Mouse (Mus musculus) urinary bladder, postnatal 4 days (tissue): ENCODE data around the gene Kcnq1.

ENCODE experiments used
- DNase-seq, 2 experiments: peaks; one replicate each; pipeline ENCODE4 v3.0.0; 2021 to 2022; ENCODE audit warnings: low spot score in 2 of 2

Gene Kcnq1

GRCm38 (mm10) chr7:143273747-143274146 lies 167.6 kb downstream of the Kcnq1 start:
- DNase-seq, result no peak

DNA sequence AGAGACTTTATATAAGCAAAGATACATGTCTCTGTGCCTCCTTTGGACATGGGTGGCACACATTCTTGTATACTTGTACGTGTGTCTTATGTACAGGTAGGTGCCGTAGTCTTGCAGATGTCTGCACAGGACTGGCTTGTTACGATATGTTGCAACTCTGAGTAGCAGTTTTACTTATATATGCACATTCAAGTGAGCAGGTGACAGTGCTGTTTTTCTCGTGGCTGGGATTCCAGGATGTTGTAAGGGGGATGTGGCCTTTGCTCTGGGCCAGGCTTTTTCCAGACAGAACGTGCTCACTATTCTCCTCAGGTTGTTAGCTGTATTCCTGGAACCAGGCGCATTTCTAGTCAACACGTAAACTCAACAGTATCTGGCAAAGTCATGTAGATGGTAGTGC lies 168.9 kb downstream of the Kcnq1 start:
- no peak for DNase-seq

DNA sequence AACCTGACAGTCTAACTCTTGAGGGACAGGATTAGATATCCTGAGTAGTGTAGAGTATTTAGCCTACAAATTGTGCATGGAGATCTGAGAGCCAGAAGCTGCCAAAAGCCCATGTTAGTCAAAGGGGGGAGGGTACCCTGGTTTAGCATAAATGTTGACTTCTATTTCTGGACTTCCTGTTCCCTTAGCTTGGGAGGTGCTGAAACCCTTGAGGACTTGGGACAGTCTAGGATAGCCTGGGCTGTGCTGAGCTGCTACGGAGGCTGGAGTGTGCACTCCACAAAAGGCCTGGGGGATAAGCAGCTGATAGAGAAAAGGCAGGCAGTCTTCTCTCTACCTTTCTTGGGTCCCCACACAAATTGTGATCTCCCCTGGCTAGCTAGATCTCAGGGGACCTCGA lies 177.5 kb downstream of the Kcnq1 start:
- DNase-seq, result no peak

DNA sequence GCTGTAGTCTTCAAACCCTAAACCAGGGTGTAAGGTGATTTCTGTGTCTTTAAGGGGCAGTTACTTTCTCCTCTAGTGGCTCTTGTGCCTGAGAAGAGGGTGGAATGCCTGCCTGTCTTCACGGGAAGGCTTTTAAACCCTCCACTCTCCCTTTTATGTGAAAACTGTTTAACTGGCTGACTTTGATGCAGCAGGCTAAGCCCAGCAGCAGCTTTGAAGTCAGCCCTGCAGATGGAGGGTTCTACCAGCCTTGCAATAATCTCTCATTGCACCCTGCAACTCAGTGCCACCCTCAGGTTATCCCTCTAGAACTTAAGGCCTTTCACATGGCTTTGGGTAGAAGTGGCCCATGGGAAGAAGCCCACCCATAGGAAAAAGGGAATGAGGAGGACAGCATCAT lies 178.7 kb downstream of the Kcnq1 start:
- no peak for DNase-seq

DNA sequence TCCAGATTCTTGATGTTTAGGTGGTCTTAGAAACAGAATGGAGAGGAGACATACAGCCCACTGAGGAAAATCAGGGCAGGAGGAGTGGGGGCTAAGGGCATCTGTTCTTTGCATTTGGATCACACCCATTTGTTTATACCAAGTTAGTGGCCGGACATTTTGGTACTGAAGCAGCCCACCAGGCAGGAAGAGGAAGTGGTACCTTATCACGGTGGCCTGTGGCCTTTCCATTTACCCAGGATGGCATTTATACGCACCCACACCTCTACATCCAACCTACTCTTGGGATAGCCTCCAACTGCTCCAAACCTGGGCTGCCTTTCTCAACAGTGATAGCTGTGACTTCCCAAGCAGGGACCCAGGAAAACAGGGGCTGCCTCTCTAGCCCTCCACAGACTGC lies 179.3 kb downstream of the Kcnq1 start:
- DNase-seq, result no peak

DNA sequence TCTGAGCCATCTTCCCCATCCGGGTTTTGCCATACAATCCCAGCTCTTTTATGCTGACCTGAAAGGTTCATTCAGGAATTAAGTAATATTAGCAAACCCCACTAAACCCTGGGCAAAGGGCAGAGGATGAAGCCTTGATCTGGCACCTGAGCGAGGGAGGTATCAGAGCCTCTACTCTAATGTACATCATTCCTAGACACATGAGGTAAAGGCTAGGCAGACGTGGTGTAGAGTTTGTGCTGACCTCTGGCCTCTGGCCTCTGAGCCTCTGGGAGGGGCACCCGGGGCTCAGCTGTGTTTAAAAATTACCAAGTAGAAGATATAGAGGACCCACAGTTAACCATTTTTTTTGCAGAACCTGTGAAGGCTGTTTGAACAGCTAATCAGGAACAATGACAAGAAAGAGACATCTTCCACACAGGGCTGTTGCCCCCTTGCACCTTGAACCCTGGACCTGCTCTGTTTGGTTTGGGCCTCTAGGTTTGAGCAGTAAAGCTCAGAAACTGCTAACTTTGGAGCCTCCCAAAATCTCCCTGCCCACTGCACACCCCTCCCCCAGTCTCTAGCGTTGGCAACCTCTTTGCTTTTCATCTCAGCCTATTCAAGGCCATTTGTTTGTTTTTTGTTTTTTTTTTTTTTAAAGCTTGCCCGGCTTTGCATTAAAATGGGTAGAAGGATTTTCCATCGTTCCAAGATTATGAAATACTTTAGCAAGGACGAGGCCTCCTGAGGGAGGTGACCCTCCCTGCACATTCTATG lies 180.5 kb downstream of the Kcnq1 start:
- DNase-seq, result no peak

- no peak for DNase-seq
Measured at GRCm38 (mm10) chr7:143288135-143288534, 182.0 kb downstream of the Kcnq1 start.

GRCm38 (mm10) chr7:143289082-143289849 lies 183.1 kb downstream of the Kcnq1 start:
- no peak for DNase-seq

DNA sequence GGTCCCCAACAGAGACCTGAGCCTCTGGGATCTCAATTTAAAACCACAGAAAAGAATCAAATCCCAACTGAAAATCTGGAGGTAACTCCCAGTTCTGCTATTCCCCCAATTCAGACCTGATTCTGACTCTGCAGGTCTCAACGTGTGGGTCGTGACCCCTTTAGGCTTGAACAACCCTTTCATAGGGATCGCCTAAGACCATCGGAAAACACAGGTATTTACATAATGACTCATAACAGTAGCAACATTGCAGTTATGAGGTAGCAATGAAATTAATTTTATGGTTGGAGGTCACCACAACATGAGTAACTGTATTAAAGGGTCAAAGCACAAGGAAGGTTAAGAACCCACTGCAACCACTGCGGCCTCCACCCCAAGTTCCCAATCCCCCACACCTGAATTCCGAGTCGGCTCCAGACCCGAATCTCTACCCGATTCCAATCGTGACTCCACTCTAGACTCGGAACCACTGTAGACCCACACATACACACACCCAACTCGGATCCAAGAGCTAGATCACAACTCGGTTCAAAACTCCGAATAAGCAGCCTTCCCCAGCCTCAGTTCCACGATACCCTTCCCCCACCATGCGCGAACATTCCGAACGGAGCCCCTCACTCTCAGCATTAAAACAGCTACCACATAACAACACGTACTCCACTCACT lies 188.7 kb downstream of the Kcnq1 start:
- no peak for DNase-seq

DNA sequence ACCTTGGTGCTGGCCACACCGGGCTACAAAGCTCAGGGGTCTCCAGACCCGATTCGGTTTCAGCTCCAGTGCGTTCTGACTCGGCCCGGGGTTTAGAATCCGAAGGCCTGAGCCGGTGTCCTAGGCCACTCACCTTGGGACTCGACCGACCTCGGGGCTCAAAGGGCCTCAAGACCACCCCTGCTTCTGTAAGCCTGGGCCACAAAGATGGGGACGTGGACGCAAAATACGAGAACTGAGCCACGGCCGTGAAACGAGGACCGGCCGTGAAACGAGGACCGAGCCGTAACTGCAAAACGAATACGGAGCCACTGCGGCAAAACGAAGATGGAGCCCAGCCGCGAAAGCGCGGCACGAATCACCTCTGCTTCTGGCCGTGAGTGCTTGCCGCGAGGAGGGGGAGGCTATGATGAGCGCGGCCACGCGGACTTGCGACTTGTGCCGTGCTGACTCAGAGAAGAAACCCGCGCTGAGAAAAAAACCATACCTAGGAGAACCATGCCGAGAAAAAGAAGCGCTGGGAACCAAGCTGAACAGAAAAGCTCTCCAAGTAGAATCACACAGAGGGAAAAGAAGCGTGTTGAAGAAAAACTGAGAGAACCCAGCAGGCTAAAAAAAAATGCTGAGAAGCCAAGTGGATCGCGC lies 189.3 kb downstream of the Kcnq1 start:
- no peak for DNase-seq

- no peak for DNase-seq
Measured at GRCm38 (mm10) chr7:143296001-143296379, 189.8 kb downstream of the Kcnq1 start.

DNA sequence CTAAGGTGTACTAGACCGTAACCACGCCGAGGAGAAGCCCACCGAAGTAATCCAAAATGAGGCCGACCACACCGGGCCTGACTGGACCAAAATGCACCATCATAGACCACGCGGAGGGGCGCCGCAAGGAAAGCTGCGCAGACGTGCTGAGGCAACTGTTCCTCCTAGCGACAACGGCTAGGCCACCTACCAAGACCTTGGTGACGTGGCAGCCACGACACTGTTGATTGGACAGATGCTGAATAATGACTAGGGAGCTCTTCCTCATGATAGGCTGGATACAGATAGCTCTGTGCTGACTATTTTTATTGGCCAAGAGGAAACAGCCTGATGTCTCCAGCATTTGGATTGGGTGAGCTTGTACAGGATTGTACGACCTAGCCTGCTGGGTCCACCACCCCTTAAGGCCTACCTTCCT lies 190.2 kb downstream of the Kcnq1 start:
- DNase-seq, result peak; percentile 81

DNA sequence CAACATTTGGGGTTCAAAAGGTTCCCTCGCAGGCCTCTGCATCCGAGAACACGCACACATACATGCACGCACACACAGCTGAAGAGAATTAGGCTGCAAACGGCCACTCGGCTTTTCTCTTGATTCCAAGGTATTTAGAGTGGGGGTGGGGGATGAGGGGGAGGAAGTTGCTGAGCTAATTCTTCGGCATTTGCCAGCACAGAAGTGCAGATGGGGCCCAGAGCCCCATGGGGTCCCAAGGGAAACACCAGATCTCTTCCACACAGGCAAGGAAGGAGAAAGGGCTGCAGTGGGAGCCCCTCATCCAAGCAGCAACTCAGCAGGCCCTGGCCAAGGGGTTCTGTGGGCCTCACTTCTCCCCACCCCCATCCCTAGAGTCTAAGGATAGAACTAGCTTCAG lies 193.9 kb downstream of the Kcnq1 start:
- DNase-seq, result no peak

DNA sequence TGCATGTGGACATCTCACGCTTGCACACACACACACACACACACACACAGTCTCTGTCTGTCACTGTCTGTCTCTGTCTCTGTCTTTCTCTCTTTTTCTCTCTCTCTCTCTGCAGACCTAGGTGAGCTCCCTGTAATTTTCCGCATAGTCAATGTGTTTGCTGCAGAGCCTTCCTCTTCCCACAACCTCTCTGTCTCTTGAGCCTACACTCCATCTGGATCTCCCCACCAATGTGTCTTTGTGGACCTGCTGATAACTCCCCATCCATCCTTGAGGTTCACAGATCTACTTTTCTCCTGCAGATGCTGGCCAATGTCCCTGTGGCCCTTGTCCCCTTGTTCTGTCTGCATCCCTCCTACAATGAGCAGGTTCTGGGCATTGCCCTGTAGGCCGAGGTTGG lies 194.5 kb downstream of the Kcnq1 start:
- no peak for DNase-seq

DNA sequence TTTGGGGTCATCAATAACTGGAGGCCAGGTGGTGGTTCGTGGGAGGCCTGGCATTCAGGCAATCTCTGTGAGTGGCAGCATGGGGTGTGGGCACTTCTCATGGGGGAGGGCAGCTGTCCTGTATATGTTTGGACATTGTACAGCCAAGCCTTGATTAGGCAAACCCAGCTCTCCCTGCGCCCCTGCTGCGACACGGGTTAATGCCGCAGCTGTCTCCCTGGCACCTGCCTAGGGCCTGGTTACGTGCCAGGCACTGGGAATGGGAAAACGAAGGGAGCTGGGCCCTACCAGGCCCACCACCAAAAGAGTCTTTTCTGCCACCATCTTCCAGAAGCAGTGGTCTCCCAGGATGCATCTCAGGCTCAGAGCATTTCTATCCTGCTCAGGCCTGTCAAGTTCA lies 196.0 kb downstream of the Kcnq1 start:
- DNase-seq, result no peak

GRCm38 (mm10) chr7:143302593-143303238 lies 196.6 kb downstream of the Kcnq1 start:
- DNase-seq, result no peak

DNA sequence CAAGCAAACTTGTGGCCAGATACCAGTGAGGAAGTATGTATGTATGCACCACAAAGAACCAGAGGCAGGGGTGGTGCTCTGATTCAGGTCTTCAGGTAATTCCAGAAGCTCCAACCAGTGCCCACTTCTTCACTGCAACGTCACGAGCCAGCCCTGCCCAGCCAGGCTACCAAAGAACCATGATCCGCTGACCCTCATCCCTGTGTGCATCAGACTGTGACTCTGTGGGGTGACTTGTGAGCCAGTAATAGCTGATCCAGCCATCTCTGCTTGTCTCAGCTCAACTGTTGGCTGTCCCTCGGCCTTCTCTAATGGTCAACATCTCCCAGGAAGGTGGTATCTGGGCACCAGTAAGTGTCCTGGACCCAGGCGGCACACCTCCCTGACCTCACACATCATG lies 197.4 kb downstream of the Kcnq1 start:
- DNase-seq, result no peak

GRCm38 (mm10) chr7:143305808-143306207 lies 199.6 kb downstream of the Kcnq1 start:
- DNase-seq, result no peak

GRCm38 (mm10) chr7:143308001-143308400 lies 201.8 kb downstream of the Kcnq1 start:
- DNase-seq, result no peak

GRCm38 (mm10) chr7:143310311-143310710 lies 204.1 kb downstream of the Kcnq1 start:
- DNase-seq, result no peak

DNA sequence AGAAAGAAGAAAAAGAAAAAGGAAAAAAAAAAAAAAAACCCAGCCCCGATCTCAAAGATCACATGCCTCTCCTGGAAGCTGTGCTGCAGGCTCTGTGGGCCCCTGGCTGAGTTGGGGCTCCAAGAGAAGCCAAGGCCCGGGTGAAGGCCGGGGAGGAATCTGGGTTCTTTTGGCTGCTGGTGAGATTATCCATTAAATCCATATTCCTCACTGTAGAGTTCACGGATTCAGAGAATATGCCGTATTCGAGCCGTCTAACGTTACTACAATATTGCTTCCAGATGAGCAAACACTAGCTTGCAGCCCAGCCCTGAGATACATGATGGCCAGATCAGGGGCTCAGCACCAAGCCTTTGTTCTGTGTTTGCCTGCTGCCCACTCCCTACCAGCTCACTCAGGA lies 204.7 kb downstream of the Kcnq1 start:
- no peak for DNase-seq

DNA sequence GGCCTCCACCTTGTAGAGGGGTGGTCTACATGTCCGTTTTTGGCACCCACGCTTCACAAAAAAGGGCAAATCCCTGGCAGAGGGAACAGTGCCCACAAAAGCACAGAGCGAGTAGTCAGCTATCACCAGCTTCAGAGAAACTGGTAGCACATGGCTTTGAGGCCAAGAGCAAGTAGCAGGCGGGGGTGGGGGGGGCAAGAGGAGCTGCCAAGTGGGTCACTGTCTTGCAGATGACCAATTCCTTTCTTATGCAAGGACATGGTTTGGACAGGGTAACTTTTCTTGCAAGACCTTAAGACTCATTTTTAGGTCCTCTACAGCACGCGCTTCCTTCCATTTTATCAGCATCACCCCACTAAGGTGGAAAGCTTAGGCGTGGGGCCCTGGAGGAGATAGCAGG lies 205.3 kb downstream of the Kcnq1 start:
- DNase-seq, result no peak
